8 mouse cellular contexts compared by ENCODE assay signal in genomic region chr4:100407261-100407874, GRCm38 (mm10).
DNase-seq lines count a peak whose midpoint lies in the region; ATAC-seq lines count a peak whose summit lies in the region.

No protein-coding gene starts in this region.

- H3K4me3 ChIP-seq in forebrain, embryonic 11.5 days (ENCODE audit: low read depth, low read length), result no peak overlapping the region
- no peak overlapping the region for H3K4me3 ChIP-seq in forebrain, embryonic 13.5 days
- peak overlapping the region; percentile 8; the same call in 1 of the 2 replicates for H3K4me3 ChIP-seq in embryonic facial prominence, embryonic 15.5 days (replicated peaks)

- H3K4me1 ChIP-seq in forebrain, embryonic 11.5 days (replicated peaks; ENCODE audit: control insufficient read depth, insufficient read depth, low read length), result no peaks in the 10 kb centered on the region; the same call in 1 of the 2 replicates
- peaks cover 3% of the 10 kb centered on the region; the same call in 1 of the 2 replicates for H3K4me1 ChIP-seq in forebrain, embryonic 13.5 days
- H3K4me1 ChIP-seq in embryonic facial prominence, embryonic 15.5 days, result peaks cover 9% of the 10 kb centered on the region; the same call in 1 of the 2 replicates

- intact Hi-C loops in heart, postnatal 36 days (cut with DNase I), result loop anchor here (1.0 to 5.0 kb wide), 4 partner anchors 130 to 460 kb away; partner anchors contain the start of gene Ror1

- DNase-seq in forebrain, embryonic 11.5 days (ENCODE audit: low spot score), result peak; percentile 84
- peak; percentile 28 for DNase-seq in brain, embryonic 18.5 days (ENCODE audit: low read depth, low spot score)
- DNase-seq in heart, postnatal 36 days, result peak; percentile 76 to 83
- DNase-seq in layer of hippocampus, adult 8-10 months (ENCODE audit: low spot score in 2 of 2), result peak; percentile 39 to 85
- peak; percentile 84 for DNase-seq in lung, postnatal 14 days
- peak; percentile 24 for DNase-seq in splenic B cell, adult 2 months (ENCODE audit: low read depth, low spot score)

- WGBS in forebrain, embryonic 11.5 days, result 41% methylated on average over 9 of the region's 9 CpGs
- WGBS in forebrain, embryonic 13.5 days, result 31% methylated on average over 9 of the region's 9 CpGs
- 15% methylated on average over 9 of the region's 9 CpGs for WGBS in embryonic facial prominence, embryonic 15.5 days

- H3K9ac ChIP-seq in forebrain, embryonic 11.5 days (ENCODE audit: low read length), result no peak overlapping the region
- H3K9ac ChIP-seq in forebrain, embryonic 13.5 days, result no peak overlapping the region
- H3K9ac ChIP-seq in embryonic facial prominence, embryonic 15.5 days, result no peak overlapping the region

- no peak for ATAC-seq in forebrain, embryonic 11.5 days (replicated peaks; ENCODE audit: low FRiP score)
- no peak for ATAC-seq in forebrain, embryonic 13.5 days
- ATAC-seq in embryonic facial prominence, embryonic 15.5 days (ENCODE audit: insufficient number of reproducible peaks, low FRiP score, low TSS enrichment, low read depth), result no peak; the same call in none of the 2 replicates

- H3K36me3 ChIP-seq in forebrain, embryonic 11.5 days (ENCODE audit: control insufficient read depth, insufficient read depth, low read length), result no peaks in the 10 kb centered on the region
- H3K36me3 ChIP-seq in forebrain, embryonic 13.5 days (ENCODE audit: poor library complexity, severe bottlenecking), result no peaks in the 10 kb centered on the region
- H3K36me3 ChIP-seq in embryonic facial prominence, embryonic 15.5 days, result 0 out of 2 replicates have a peak, but pooled peaks cover 3% of the 10 kb centered on the region
- no peaks in the 10 kb centered on the region for H3K36me3 ChIP-seq in splenic B cell, adult 2 months (ENCODE audit: control insufficient read depth, insufficient read depth, low read length, poor library complexity, severe bottlenecking)

- H3K27me3 ChIP-seq in forebrain, embryonic 11.5 days (ENCODE audit: control insufficient read depth, insufficient read depth, low read length), result no peaks in the 10 kb centered on the region
- H3K27me3 ChIP-seq in forebrain, embryonic 13.5 days, result no peaks in the 10 kb centered on the region
- no peaks in the 10 kb centered on the region for H3K27me3 ChIP-seq in embryonic facial prominence, embryonic 15.5 days
- H3K27me3 ChIP-seq in splenic B cell, adult 2 months (ENCODE audit: control insufficient read depth, insufficient read depth, low read length, poor library complexity, severe bottlenecking), result no peaks in the 10 kb centered on the region

- no peaks in the 10 kb centered on the region for H3K9me3 ChIP-seq in forebrain, embryonic 11.5 days (ENCODE audit: control insufficient read depth, low read length)
- H3K9me3 ChIP-seq in forebrain, embryonic 13.5 days (replicated peaks), result no peaks in the 10 kb centered on the region
- no peaks in the 10 kb centered on the region for H3K9me3 ChIP-seq in embryonic facial prominence, embryonic 15.5 days (replicated peaks)

- H3K27ac ChIP-seq in forebrain, embryonic 11.5 days (ENCODE audit: low read depth, low read length), result no peak overlapping the region
- no peak overlapping the region for H3K27ac ChIP-seq in forebrain, embryonic 13.5 days
- peak overlapping the region; percentile 49 for H3K27ac ChIP-seq in embryonic facial prominence, embryonic 15.5 days (replicated peaks)

- H3K4me2 ChIP-seq in forebrain, embryonic 11.5 days (ENCODE audit: low read depth, low read length, severe bottlenecking), result no peak overlapping the region
- no peak overlapping the region for H3K4me2 ChIP-seq in forebrain, embryonic 13.5 days
- peak overlapping the region; percentile 12; the same call in 1 of the 2 replicates for H3K4me2 ChIP-seq in embryonic facial prominence, embryonic 15.5 days (replicated peaks)

Comparison
In these comparisons a context has a peak if more than half of its experiments do, and no peak if none do; other contexts are left out.
1. DNase-seq: peak in every context shown above with its lines; median percentile 84 in forebrain, embryonic 11.5 days; 84 in lung, postnatal 14 days; 80 in heart, postnatal 36 days; 62 in layer of hippocampus, adult 8-10 months; 28 in brain, embryonic 18.5 days; 24 in splenic B cell, adult 2 months.